Mouse (Mus musculus) gonadal fat pad, adult 2 months (tissue): ENCODE measurements around the gene 4931406C07Rik. TPM values are rescaled to one million over a fixed set of nuclear protein-coding genes. Genes with fewer than 3 reads are reported as not detected.

Experiments used
- DNase-seq: peaks from one replicate; pipeline ENCODE4 v3.0.0-alpha.2; 2012; ENCODE audit warnings: low read depth
- polyA plus RNA-seq: library from polyadenylated mRNA; depleted of rRNA; stranded (reverse); fragments of >200 nt; gene quantifications from 2 replicates; pipeline ENCODE4 v1.2.3, GENCODE M21; 2012; rRNA removed

The 4931406C07Rik gene
- polyA plus RNA-seq, 1 experiment: 46.6 TPM

DNA sequence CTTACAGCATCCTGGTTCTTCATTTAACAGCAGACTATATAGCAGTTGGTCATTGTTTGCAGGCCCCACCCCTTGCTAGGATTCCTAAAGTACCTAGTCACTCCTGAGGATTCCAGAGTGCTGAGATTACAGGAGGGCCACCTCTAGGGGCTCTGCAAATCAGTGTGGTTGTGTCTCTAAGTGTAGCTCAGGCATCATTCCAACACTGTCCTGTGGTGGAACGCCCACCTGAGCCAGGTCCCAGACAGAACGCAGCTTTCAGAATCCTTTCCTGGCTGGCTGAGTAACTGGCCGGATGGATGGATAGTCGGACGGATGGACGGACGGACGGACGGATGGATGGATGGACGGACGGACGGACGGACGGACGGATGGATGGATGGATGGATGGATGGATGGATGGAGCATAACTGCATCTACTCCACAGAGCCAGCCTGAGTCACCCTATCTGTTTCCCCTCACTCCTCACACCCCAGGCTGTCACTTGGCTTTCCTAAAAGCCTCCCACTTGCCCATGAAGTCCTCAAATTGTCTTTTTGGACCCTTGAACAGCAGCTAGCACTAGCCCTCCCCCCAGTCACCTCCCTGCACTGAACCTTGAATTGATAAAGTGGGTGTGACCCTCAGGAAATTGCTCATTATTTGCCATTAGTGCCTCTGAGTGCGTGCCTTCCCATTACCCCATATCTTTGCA lies 67.8 kb downstream of the 4931406C07Rik start:
- DNase-seq: no peak

DNA sequence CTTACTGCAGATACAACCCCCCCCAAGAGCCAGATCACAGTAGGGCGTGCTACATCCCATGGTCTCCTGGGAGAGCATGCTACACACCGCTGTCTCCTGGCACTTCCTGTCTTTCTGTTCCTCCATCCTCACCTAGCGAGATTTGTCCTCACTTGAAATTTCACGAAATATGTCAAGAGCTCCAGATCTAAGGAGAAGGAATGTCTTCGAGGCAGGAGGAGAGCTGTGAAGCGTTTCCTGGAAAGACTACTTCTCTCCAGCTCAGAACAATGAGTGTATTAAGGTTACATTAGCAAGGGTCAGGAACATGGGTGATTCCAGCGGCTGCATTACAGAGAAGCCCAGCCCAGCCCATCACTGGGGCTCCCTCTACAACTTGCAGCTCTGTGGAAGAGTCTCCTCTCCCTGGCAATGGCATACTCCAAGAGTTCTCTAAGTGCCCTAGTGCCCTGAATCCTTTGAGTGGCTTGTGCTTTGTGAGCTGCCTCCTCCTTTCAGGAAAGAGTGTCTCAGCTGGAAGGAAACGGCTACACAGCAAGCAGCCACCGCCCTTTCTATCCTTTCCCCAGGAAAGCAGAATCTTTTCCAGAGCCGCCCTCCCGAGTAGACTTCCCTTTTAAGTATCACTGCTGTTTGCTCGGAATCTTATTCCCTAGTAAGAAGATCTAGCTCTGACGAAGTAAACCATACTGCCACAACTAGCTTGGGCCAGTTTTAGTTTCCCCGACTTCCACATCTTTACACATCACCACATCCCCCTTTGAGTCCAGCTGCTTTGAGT lies 68.5 kb downstream of the 4931406C07Rik start:
- DNase-seq: no peak

DNA sequence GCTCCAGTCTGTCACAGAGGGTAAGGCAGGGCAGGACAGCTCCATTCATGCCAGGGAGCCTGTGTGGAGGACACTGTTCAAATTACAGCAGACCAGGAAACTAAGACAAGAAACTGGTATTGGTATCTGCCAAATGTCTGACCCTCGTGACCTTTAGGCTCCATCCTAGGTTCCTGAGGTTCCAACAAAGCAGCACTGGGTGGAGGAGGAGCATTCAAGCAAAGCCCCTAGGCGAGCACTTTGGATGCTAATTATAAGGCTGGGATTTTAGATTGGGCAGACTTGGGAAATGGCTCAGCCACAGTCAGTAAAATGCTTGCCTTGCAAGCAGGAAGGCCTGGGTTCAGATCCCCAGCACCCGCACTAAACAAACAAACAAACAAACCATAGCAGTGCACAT lies 70.3 kb downstream of the 4931406C07Rik start:
- DNase-seq: no peak

DNA sequence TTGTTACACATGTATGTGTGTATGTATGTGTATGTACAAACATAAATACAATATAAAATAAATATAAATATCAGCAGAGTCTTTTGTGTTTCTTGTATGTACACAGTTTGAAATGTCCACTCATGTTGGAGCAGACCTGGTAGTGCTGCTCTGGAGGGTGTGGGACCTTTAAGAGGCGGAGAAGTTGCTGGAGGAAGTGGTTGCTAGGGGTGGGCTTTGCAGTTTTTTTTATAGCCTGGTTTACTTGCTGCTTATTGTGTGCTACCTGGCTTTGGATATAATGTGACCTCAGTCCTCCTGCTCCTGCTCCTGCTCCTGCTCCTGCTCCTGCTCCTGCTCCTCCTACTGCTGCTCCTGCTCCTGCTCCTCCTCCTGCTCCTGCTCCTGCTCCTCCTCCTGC lies 72.6 kb downstream of the 4931406C07Rik start:
- no peak for DNase-seq

Other genes starting within 250 kb of the 4931406C07Rik start
- gene Hephl1, start 194.3 kb downstream of the 4931406C07Rik start, polyA plus RNA-seq: 0.20 and 2.8 TPM in 2 replicates
- 5.1 and 5.9 TPM in 2 replicates for gene Vstm5, start 67.4 kb downstream of the 4931406C07Rik start, polyA plus RNA-seq
- 26.6 and 31.6 TPM in 2 replicates for gene Med17, start 26.5 kb downstream of the 4931406C07Rik start, polyA plus RNA-seq
- gene Taf1d, start 234 bp downstream of the 4931406C07Rik start, polyA plus RNA-seq: 10.8 and 11.5 TPM in 2 replicates
- gene Cep295, start 51.3 kb upstream of the 4931406C07Rik start, polyA plus RNA-seq: 4.5 and 5.5 TPM in 2 replicates
- gene Smco4, start 187.0 kb upstream of the 4931406C07Rik start, polyA plus RNA-seq: 21.3 and 32.3 TPM in 2 replicates